Comparison of ENCODE assay signal across 14 mouse cellular contexts in the genomic region with DNA sequence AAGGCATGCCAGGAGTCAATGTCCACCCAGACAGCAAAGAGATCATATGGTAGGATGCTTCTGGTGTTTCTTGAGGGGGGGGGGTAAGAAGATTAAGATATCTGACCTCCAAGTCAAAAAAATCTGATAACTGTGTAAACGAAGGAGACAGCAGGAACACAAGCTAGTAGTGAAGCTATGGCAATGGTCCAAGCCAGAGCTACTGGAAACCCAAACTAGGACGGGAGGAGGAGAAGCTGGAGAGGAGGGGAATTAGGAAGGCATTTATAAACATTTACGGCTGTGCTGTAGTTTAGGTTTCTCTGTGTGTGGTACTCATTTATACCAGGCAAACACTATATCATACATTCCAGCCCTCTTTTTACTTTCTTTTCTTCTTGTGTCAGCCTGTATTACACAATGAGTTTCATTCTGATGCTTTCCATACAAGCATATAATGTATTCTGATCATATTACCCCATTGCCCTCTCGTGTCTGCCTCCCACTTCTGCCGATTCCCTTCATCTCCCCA.
"Had no signal": no experiment of that assay in that cellular context is flagged by ENCODE, and none has a peak within 500 bp of the region (broad histone marks: within the 10 kb centered on the region; RNA-seq: fewer than 3 reads in every experiment).

No protein-coding gene starts in this region.

- H3K4me3 ChIP-seq: hindbrain, embryonic 13.5 days; limb, embryonic 15.5 days; liver, embryonic 12.5 days; midbrain, embryonic 13.5 days; neural tube, embryonic 13.5 days had no signal

- H3K9me3 ChIP-seq: hindbrain, embryonic 13.5 days; limb, embryonic 15.5 days; liver, embryonic 12.5 days; midbrain, embryonic 13.5 days; neural tube, embryonic 13.5 days had no signal

- DNase-seq: kidney, adult 11 months; kidney, adult 9 months; layer of hippocampus, adult 9-11 months; layer of hippocampus, postnatal 36 days; retina, postnatal 1 day; right cerebral cortex, postnatal 4 days; spleen, adult 18-20 months; thymus, postnatal 36 days had no signal

- H3K27ac ChIP-seq: hindbrain, embryonic 13.5 days; hindbrain, postnatal 0 days; limb, embryonic 15.5 days; liver, embryonic 12.5 days; midbrain, embryonic 13.5 days; neural tube, embryonic 13.5 days had no signal

- H3K4me2 ChIP-seq: hindbrain, embryonic 13.5 days; limb, embryonic 15.5 days; liver, embryonic 12.5 days; midbrain, embryonic 13.5 days; neural tube, embryonic 13.5 days had no signal

- H3K9ac ChIP-seq: hindbrain, embryonic 13.5 days; limb, embryonic 15.5 days; liver, embryonic 12.5 days; midbrain, embryonic 13.5 days; neural tube, embryonic 13.5 days had no signal

- ATAC-seq: hindbrain, postnatal 0 days; liver, embryonic 12.5 days; midbrain, embryonic 13.5 days had no signal

- H3K36me3 ChIP-seq: hindbrain, embryonic 13.5 days; limb, embryonic 15.5 days; liver, embryonic 12.5 days; midbrain, embryonic 13.5 days; neural tube, embryonic 13.5 days had no signal

- H3K27me3 ChIP-seq: midbrain, embryonic 13.5 days had no signal
